8 mouse cellular contexts compared by ENCODE assay signal in the genomic region with DNA sequence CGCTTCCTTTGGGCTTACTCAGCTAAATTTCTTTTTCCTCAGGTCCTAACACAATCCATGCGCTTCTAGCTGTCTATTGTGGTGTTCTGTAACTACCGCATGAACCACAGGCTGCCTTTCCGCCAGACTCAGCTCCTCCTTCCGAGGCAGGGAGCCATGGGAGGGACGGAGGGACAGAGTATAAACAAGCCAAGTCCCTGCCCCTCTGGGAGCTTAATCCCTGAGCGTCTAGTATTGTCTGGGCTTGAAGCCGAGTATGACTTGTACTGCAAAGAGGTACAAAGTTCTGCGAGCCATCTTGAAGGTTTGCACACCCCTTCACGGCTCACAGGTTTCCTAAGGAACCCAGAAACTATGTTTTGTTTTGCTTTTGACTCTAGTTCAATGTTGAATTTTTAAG. TPM values are rescaled to one million over a fixed set of nuclear protein-coding genes. Genes with fewer than 3 reads are reported as not detected.
DNase-seq lines count a peak whose midpoint lies in the region; ATAC-seq and TF ChIP-seq lines count a peak whose summit lies in the region.

No protein-coding gene starts in this region.

- ATAC-seq in forebrain, embryonic 14.5 days, result 0 out of 2 replicates have a peak, but pooled peaks have one; percentile 6
- no peak for ATAC-seq in liver, embryonic 14.5 days (ENCODE audit: insufficient read depth)
- ATAC-seq in neural tube, embryonic 15.5 days (ENCODE audit: low FRiP score), result no peak

- H3K9me3 ChIP-seq in ES-Bruce4 (replicated peaks; ENCODE audit: control insufficient read depth, insufficient read depth, low read length, poor library complexity, severe bottlenecking), result no peaks in the 10 kb centered on the region
- no peaks in the 10 kb centered on the region for H3K9me3 ChIP-seq in forebrain, embryonic 14.5 days (replicated peaks; ENCODE audit: control insufficient read depth, low read length)
- no peaks in the 10 kb centered on the region for H3K9me3 ChIP-seq in liver, embryonic 14.5 days (ENCODE audit: control insufficient read depth, low read length)
- no peaks in the 10 kb centered on the region for H3K9me3 ChIP-seq in neural tube, embryonic 15.5 days (replicated peaks)

- H3K9ac ChIP-seq in ES-Bruce4 (ENCODE audit: low read depth, poor library complexity, severe bottlenecking), result peak overlapping the region; percentile 36
- peak overlapping the region; percentile 60 for H3K9ac ChIP-seq in forebrain, embryonic 14.5 days (ENCODE audit: low read length)
- peak overlapping the region; percentile 47; the same call in 1 of the 2 replicates for H3K9ac ChIP-seq in liver, embryonic 14.5 days (replicated peaks)
- H3K9ac ChIP-seq in neural tube, embryonic 15.5 days (replicated peaks), result peak overlapping the region; percentile 65

- no peaks in the 10 kb centered on the region for H3K4me1 ChIP-seq in ES-Bruce4 (ENCODE audit: control insufficient read depth, insufficient read depth, low read length)
- H3K4me1 ChIP-seq in brown adipose tissue, adult 24 weeks (ENCODE audit: control insufficient read depth, insufficient read depth, insufficient read length, low read length), result peaks cover 30% of the 10 kb centered on the region
- peaks cover 28% of the 10 kb centered on the region for H3K4me1 ChIP-seq in forebrain, embryonic 14.5 days (ENCODE audit: control insufficient read depth, insufficient read depth, low read length)
- H3K4me1 ChIP-seq in liver, embryonic 14.5 days (replicated peaks; ENCODE audit: control insufficient read depth in 2 of 2, insufficient read depth in 2 of 2, low read length in 1 of 2), result peaks cover 9 to 21% of the 10 kb centered on the region in 2 experiments; a peak in 3 of 4 replicates
- peaks cover 47% of the 10 kb centered on the region for H3K4me1 ChIP-seq in neural tube, embryonic 15.5 days
- H3K4me1 ChIP-seq in thymus, adult 2 months (replicated peaks; ENCODE audit: control insufficient read depth, insufficient read depth, low read length), result peaks cover 12% of the 10 kb centered on the region

- intact Hi-C loops in heart, postnatal 10 days (cut with DNase I), result loop anchor here (2.0 to 10.0 kb wide), 2 partner anchors 65 to 185 kb away; partner anchors contain the start of genes Rangap1 and Zc3h7b

- peak; percentile 86 for DNase-seq in forebrain, embryonic 14.5 days (ENCODE audit: low spot score)
- peak; percentile 97 to 98 for DNase-seq in heart, postnatal 10 days
- DNase-seq in kidney, postnatal 4 days, result peak; percentile 88 to 94
- no peak for DNase-seq in liver, embryonic 14.5 days (ENCODE audit: low read depth in 3 of 3, low spot score in 3 of 3)
- peak; percentile 25 for DNase-seq in thymus, adult 2 months

- TF ChIP-seq POLR2A in ES-Bruce4 (IDR thresholded peaks at IDR 0.05; ENCODE audit: insufficient read depth, low read length), result no peak
- no peak for TF ChIP-seq POLR2A in thymus, adult 2 months (IDR thresholded peaks at IDR 0.05; ENCODE audit: control insufficient read depth, extremely low read depth, insufficient read depth, low read length, poor library complexity)

- H3K27me3 ChIP-seq in ES-Bruce4 (ENCODE audit: control insufficient read depth, insufficient read depth, low read length, poor library complexity, severe bottlenecking), result no peaks in the 10 kb centered on the region
- no peaks in the 10 kb centered on the region for H3K27me3 ChIP-seq in forebrain, embryonic 14.5 days (replicated peaks; ENCODE audit: control insufficient read depth, insufficient read depth, low read length)
- H3K27me3 ChIP-seq in liver, embryonic 14.5 days (ENCODE audit: control insufficient read depth, insufficient read depth, low read length), result no peaks in the 10 kb centered on the region
- no peaks in the 10 kb centered on the region for H3K27me3 ChIP-seq in neural tube, embryonic 15.5 days (replicated peaks)
- no peaks in the 10 kb centered on the region for H3K27me3 ChIP-seq in thymus, adult 2 months (ENCODE audit: control insufficient read depth, insufficient read depth, low read length)

- no peaks in the 10 kb centered on the region for H3K36me3 ChIP-seq in ES-Bruce4 (ENCODE audit: control insufficient read depth, insufficient read depth, low read length, poor library complexity, severe bottlenecking)
- H3K36me3 ChIP-seq in forebrain, embryonic 14.5 days (ENCODE audit: control insufficient read depth, insufficient read depth, low read length), result peaks cover 7% of the 10 kb centered on the region
- no peaks in the 10 kb centered on the region for H3K36me3 ChIP-seq in liver, embryonic 14.5 days (replicated peaks; ENCODE audit: control insufficient read depth, insufficient read depth, low read depth)
- peaks cover 3% of the 10 kb centered on the region for H3K36me3 ChIP-seq in neural tube, embryonic 15.5 days
- H3K36me3 ChIP-seq in thymus, adult 2 months (ENCODE audit: control insufficient read depth, insufficient read depth, low read length), result no peaks in the 10 kb centered on the region

- peak overlapping the region; percentile 85 for H3K4me3 ChIP-seq in ES-Bruce4 (ENCODE audit: low read depth, low read length)
- H3K4me3 ChIP-seq in brown adipose tissue, adult 24 weeks (ENCODE audit: insufficient read depth, low read depth, low read length), result peak overlapping the region; percentile 70
- peak overlapping the region; percentile 67 for H3K4me3 ChIP-seq in forebrain, embryonic 14.5 days (ENCODE audit: low read depth, low read length)
- peak overlapping the region; percentile 57 to 61 for H3K4me3 ChIP-seq in liver, embryonic 14.5 days (ENCODE audit: insufficient read depth in 1 of 2, low read depth in 2 of 2, low read length in 2 of 2)
- peak overlapping the region; percentile 78 for H3K4me3 ChIP-seq in neural tube, embryonic 15.5 days (replicated peaks)
- H3K4me3 ChIP-seq in thymus, adult 2 months (ENCODE audit: control insufficient read depth, insufficient read depth, low read length), result peak overlapping the region; percentile 46; the same call in 1 of the 2 replicates

- no peak for TF ChIP-seq EP300 in ES-Bruce4 (IDR thresholded peaks at IDR 0.05; ENCODE audit: insufficient read depth, low read depth, low read length)
- no peak for TF ChIP-seq EP300 in liver, embryonic 14.5 days (IDR thresholded peaks at IDR 0.05; ENCODE audit: low read depth)

- peak overlapping the region; percentile 87 for H3K4me2 ChIP-seq in forebrain, embryonic 14.5 days (ENCODE audit: low read length)
- H3K4me2 ChIP-seq in liver, embryonic 14.5 days (ENCODE audit: low read depth), result peak overlapping the region; percentile 78
- peak overlapping the region; percentile 93 for H3K4me2 ChIP-seq in neural tube, embryonic 15.5 days

- 1% methylated on average over 10 of the region's 10 CpGs for WGBS in forebrain, embryonic 14.5 days
- 3% methylated on average over 10 of the region's 10 CpGs for WGBS in liver, embryonic 14.5 days (ENCODE audit: insufficient replicate concordance)
- under 1% methylated on average over 10 of the region's 10 CpGs for WGBS in neural tube, embryonic 15.5 days
- WGBS in thymus, adult 2 months, result under 1% methylated on average over 10 of the region's 10 CpGs

- no peak for TF ChIP-seq CTCF in ES-Bruce4 (IDR thresholded peaks at IDR 0.05; ENCODE audit: low read depth, low read length)
- TF ChIP-seq CTCF in liver, embryonic 14.5 days (IDR thresholded peaks at IDR 0.05; ENCODE audit: low read depth), result no peak
- TF ChIP-seq CTCF in thymus, adult 2 months (IDR thresholded peaks at IDR 0.05; ENCODE audit: borderline replicate concordance, control insufficient read depth, extremely low read depth, insufficient read depth, low read length, poor library complexity), result no peak

- H3K27ac ChIP-seq in ES-Bruce4 (ENCODE audit: insufficient read depth, low read length), result no peak overlapping the region
- peak overlapping the region; percentile 96 for H3K27ac ChIP-seq in brown adipose tissue, adult 24 weeks (replicated peaks; ENCODE audit: low read depth, low read length)
- H3K27ac ChIP-seq in forebrain, embryonic 14.5 days (ENCODE audit: low read depth, low read length), result peak overlapping the region; percentile 82
- peak overlapping the region; percentile 18 for H3K27ac ChIP-seq in liver, embryonic 14.5 days
- H3K27ac ChIP-seq in neural tube, embryonic 15.5 days (replicated peaks), result peak overlapping the region; percentile 91
- peak overlapping the region; percentile 1; the same call in 1 of the 2 replicates for H3K27ac ChIP-seq in thymus, adult 2 months (ENCODE audit: control insufficient read depth, insufficient read depth, low read length)

RNA-seq across cellular contexts. Expression of gene Tef, which starts 7.9 kb away (rescaled TPM):
- 33.9 and 36.0 TPM in 2 replicates for polyA plus RNA-seq in ES-Bruce4 (2011; ENCODE audit: insufficient read depth, insufficient read length, low read depth, missing spikeins)
- polyA plus RNA-seq in brown adipose tissue, adult 24 weeks (2012; ENCODE audit: insufficient read depth, insufficient read length, missing spikeins), result 33.0 and 53.3 TPM in 2 replicates
- 15.1 and 18.1 TPM in 2 replicates for polyA plus RNA-seq in forebrain, embryonic 14.5 days (2014; fragmentation: Nextera tagmentation; extraction: Ambion mirVana)
- 10 to 100 TPM; 51.7 to 74.0 TPM for total RNA-seq in heart, postnatal 10 days (2021)
- polyA plus RNA-seq in liver, embryonic 14.5 days (2012; rRNA removed), result 4.4 and 5.1 TPM in 2 replicates
- 2.7 and 5.0 TPM in 2 replicates for polyA plus RNA-seq in liver, embryonic 14.5 days (2014; fragmentation: Nextera tagmentation; extraction: Ambion mirVana)
- polyA plus RNA-seq in neural tube, embryonic 15.5 days (2015; fragmentation: Nextera tagmentation; extraction: Ambion mirVana), result 20.5 and 21.0 TPM in 2 replicates
- 29.3 and 34.6 TPM in 2 replicates for polyA plus RNA-seq in thymus, adult 2 months (2012; rRNA removed)

RNA-seq across cellular contexts. Expression of gene Tob2, which starts 48.4 kb away (rescaled TPM):
- 10.7 and 12.7 TPM in 2 replicates for polyA plus RNA-seq in ES-Bruce4 (2011; ENCODE audit: insufficient read depth, insufficient read length, low read depth, missing spikeins)
- 79.0 and 87.4 TPM in 2 replicates for polyA plus RNA-seq in brown adipose tissue, adult 24 weeks (2012; ENCODE audit: insufficient read depth, insufficient read length, missing spikeins)
- polyA plus RNA-seq in forebrain, embryonic 14.5 days (2014; fragmentation: Nextera tagmentation; extraction: Ambion mirVana), result 11.1 and 17.0 TPM in 2 replicates
- total RNA-seq in heart, postnatal 10 days (2021), result 10 to 100 TPM; 56.5 to 78.6 TPM
- 4.9 and 5.1 TPM in 2 replicates for polyA plus RNA-seq in liver, embryonic 14.5 days (2012; rRNA removed)
- 5.6 and 7.2 TPM in 2 replicates for polyA plus RNA-seq in liver, embryonic 14.5 days (2014; fragmentation: Nextera tagmentation; extraction: Ambion mirVana)
- polyA plus RNA-seq in neural tube, embryonic 15.5 days (2015; fragmentation: Nextera tagmentation; extraction: Ambion mirVana), result 14.7 and 16.1 TPM in 2 replicates
- 64.6 and 76.1 TPM in 2 replicates for polyA plus RNA-seq in thymus, adult 2 months (2012; rRNA removed)

Comparison
In these comparisons a context has a peak if more than half of its experiments do, and no peak if none do; other contexts are left out.
1. DNase-seq: peak in forebrain, embryonic 14.5 days (single experiment), heart, postnatal 10 days (2 of 2), kidney, postnatal 4 days (2 of 2) and thymus, adult 2 months (single experiment); none in liver, embryonic 14.5 days (0 of 3).
2. Peak in every context shown above with its lines, with median percentiles within 50 percentile points of each other: H3K4me3 ChIP-seq, H3K9ac ChIP-seq and H3K4me2 ChIP-seq.